Mouse (Mus musculus) E14TG2a.4 (cell line): ENCODE measurements at regions not wholly inside any gene's neighbourhood (a gene's known extent, or its start where the extent isn't known, plus 50 kb on each side); places are given as distances from the start of the nearest gene placed in this dataset.
A peak's percentile ranks its signal among the peaks of the same experiment; 100 is the strongest.

Source experiments
- CTCF ChIP-seq: conservative IDR thresholded peaks from 2 replicates; pipeline ENCODE4 v1.5.1; 2014; ENCODE audit warnings: low read length
- POU5F1 ChIP-seq: IDR thresholded peaks from 2 replicates; pipeline ENCODE4 v1.6.1; 2014; ENCODE audit warnings: low read length, borderline replicate concordance

DNA sequence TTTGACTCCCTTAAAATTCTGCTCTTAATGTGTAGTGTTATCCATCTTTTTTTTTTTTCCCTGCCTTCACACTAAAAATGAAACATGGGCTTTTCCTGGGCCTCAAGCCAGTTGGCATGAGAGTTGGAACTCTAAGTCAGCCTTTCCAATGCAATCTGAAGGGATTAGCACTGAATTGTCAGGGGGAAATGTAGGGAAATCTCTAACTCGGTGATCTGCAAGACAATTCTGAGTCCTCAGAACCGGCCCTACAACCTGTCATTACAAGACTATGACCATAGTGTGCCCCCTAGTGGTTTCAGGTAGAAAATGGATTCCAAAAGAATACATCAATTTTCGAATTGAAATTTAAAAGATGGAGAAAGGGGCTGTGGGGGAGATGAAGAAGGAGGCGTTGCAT, 306.9 kb upstream of the Zc3h15 start:
- peak; percentile 46 for TF ChIP-seq CTCF
- no peak for TF ChIP-seq POU5F1
